Comparison of ENCODE assay signal across 26 mouse cellular contexts in genomic region chr13:12036834-12037233, GRCm38 (mm10).
DNase-seq lines count a peak whose midpoint lies in the region; ATAC-seq and TF ChIP-seq lines count a peak whose summit lies in the region.
"Had no signal": no experiment of that assay in that cellular context is flagged by ENCODE, and none has a peak within 500 bp of the region (broad histone marks: within the 10 kb centered on the region; RNA-seq: fewer than 3 reads in every experiment).

No protein-coding gene starts in this region.

- H3K4me3 ChIP-seq in heart, embryonic 13.5 days: peak overlapping the region; percentile 2; the same call in 1 of the 2 replicates
- H3K4me3 ChIP-seq in lung, embryonic 14.5 days (ENCODE audit: low read depth, low read length): no peak overlapping the region
- H3K4me3 ChIP-seq: embryonic facial prominence, embryonic 12.5 days; hindbrain, embryonic 13.5 days; neural tube, embryonic 12.5 days had no signal

- intact Hi-C loops in heart, postnatal 14 days (cut with DNase I): no loop called here
- intact Hi-C loops in heart, postnatal 25 days (cut with DNase I): no loop called here

- TF ChIP-seq CTCF in lung, embryonic 14.5 days (IDR thresholded peaks at IDR 0.05; ENCODE audit: low read depth): no peak

- no peaks in the 10 kb centered on the region for H3K27me3 ChIP-seq in heart, embryonic 13.5 days (replicated peaks)
- H3K27me3 ChIP-seq in lung, embryonic 14.5 days (ENCODE audit: insufficient read depth, low read length): no peaks in the 10 kb centered on the region
- H3K27me3 ChIP-seq: embryonic facial prominence, embryonic 12.5 days; hindbrain, embryonic 13.5 days; neural tube, embryonic 12.5 days; Patski had no signal

- peak; percentile 75 for DNase-seq in heart, adult 11 months
- no peak for DNase-seq in heart, postnatal 14 days
- DNase-seq in heart, postnatal 25 days (ENCODE audit: low spot score): no peak
- DNase-seq in lung, embryonic 14.5 days: no peak
- no peak for DNase-seq in lung, postnatal 10 days
- DNase-seq in ovary, postnatal 14 days (ENCODE audit: low spot score): no peak
- DNase-seq: adrenal gland, postnatal 10 days; cerebellum, adult 11-12 months; cerebellum, adult 9-11 months; embryo, embryonic 11 days; gastrocnemius, postnatal 25 days; kidney, adult 2 months; kidney, postnatal 10 days; liver; lung, adult 2 months; thymus, adult 2 months; thymus, postnatal 4 days had no signal

- peak overlapping the region; percentile 93 for H3K27ac ChIP-seq in heart, embryonic 13.5 days (replicated peaks)
- H3K27ac ChIP-seq in lung, embryonic 14.5 days (ENCODE audit: low read depth): no peak overlapping the region
- H3K27ac ChIP-seq: embryonic facial prominence, embryonic 12.5 days; hindbrain, embryonic 13.5 days; liver, embryonic 14.5 days; neural tube, embryonic 12.5 days had no signal

- WGBS in heart, embryonic 13.5 days: 4% methylated on average over 4 of the region's 4 CpGs
- 10% methylated on average over 4 of the region's 4 CpGs for WGBS in lung, embryonic 14.5 days

- H3K9ac ChIP-seq in heart, embryonic 13.5 days: peak overlapping the region; percentile 58; the same call in 1 of the 2 replicates
- no peak overlapping the region for H3K9ac ChIP-seq in lung, embryonic 14.5 days
- H3K9ac ChIP-seq: embryonic facial prominence, embryonic 12.5 days; hindbrain, embryonic 13.5 days; liver, embryonic 14.5 days; neural tube, embryonic 12.5 days had no signal

- peak overlapping the region; percentile 40 for H3K4me2 ChIP-seq in heart, embryonic 13.5 days
- no peak overlapping the region for H3K4me2 ChIP-seq in lung, embryonic 14.5 days
- H3K4me2 ChIP-seq: embryonic facial prominence, embryonic 12.5 days; hindbrain, embryonic 13.5 days; midbrain, embryonic 11.5 days; neural tube, embryonic 12.5 days had no signal

- H3K36me3 ChIP-seq in heart, embryonic 13.5 days: no peaks in the 10 kb centered on the region
- no peaks in the 10 kb centered on the region for H3K36me3 ChIP-seq in lung, embryonic 14.5 days (ENCODE audit: insufficient read depth)
- H3K36me3 ChIP-seq: embryonic facial prominence, embryonic 12.5 days; hindbrain, embryonic 13.5 days; neural tube, embryonic 12.5 days had no signal

- no peak for ATAC-seq in heart, embryonic 13.5 days (ENCODE audit: extremely low read depth, insufficient number of reproducible peaks, low FRiP score, low TSS enrichment)
- ATAC-seq in lung, embryonic 14.5 days (ENCODE audit: insufficient read depth): peak; percentile 62; the same call in 1 of the 2 replicates
- ATAC-seq: forebrain, embryonic 14.5 days; midbrain, embryonic 16.5 days; Patski had no signal

- peaks cover 81% of the 10 kb centered on the region for H3K4me1 ChIP-seq in heart, embryonic 13.5 days
- H3K4me1 ChIP-seq in lung, embryonic 14.5 days (ENCODE audit: insufficient read depth): no peaks in the 10 kb centered on the region
- H3K4me1 ChIP-seq: embryonic facial prominence, embryonic 12.5 days; hindbrain, embryonic 13.5 days; neural tube, embryonic 12.5 days had no signal

- no peaks in the 10 kb centered on the region for H3K9me3 ChIP-seq in heart, embryonic 13.5 days
- H3K9me3 ChIP-seq in lung, embryonic 14.5 days (ENCODE audit: low read depth, low read length): no peaks in the 10 kb centered on the region
- H3K9me3 ChIP-seq: embryonic facial prominence, embryonic 12.5 days; hindbrain, embryonic 13.5 days; neural tube, embryonic 12.5 days had no signal
